Mouse (Mus musculus) ES-E14 (cell line): Measurements from ENCODE around the gene Cdh5.
"Not testable (repeated sequence)": the region's sequence is repeated elsewhere in the genome, so short reads cannot be mapped to it uniquely, and the experiment has no call there.

Experiments used
- CHD2 ChIP-seq: IDR thresholded peaks from 2 replicates; pipeline ENCODE4 v1.6.1; 2014; ENCODE audit warnings: mild to moderate bottlenecking, low read depth, low read length, inconsistent platforms
- MAFK ChIP-seq: IDR thresholded peaks from 2 replicates; pipeline ENCODE4 v1.6.1; 2014; ENCODE audit warnings: mild to moderate bottlenecking, low read depth, low read length, inconsistent platforms; ENCODE audit not compliant: insufficient read depth
- ZC3H11A ChIP-seq: IDR thresholded peaks from 2 replicates; pipeline ENCODE4 v1.6.1; 2012; ENCODE audit warnings: low read depth, mild to moderate bottlenecking, inconsistent platforms, low read length, borderline replicate concordance
- ZNF384 ChIP-seq: IDR thresholded peaks from 2 replicates; pipeline ENCODE4 v1.6.1; 2012; ENCODE audit warnings: low read depth, low read length, inconsistent platforms

- TF ChIP-seq CHD2, ZC3H11A, ZNF384: not testable (repeated sequence)
- TF ChIP-seq MAFK = peak; percentile 65
These were observed 701 bp upstream of the Cdh5 start for GRCm38 (mm10) chr8:104100724-104101123.
